Mouse (Mus musculus) midbrain, embryonic 16.5 days (tissue): Measurements from ENCODE around the gene Atp10a. TPM values are rescaled to one million over a fixed set of nuclear protein-coding genes. Genes with fewer than 3 reads are reported as not detected.

Experiments used
- ATAC-seq: fragments of 200-750 bp; cut with Nextera tagmentation; 2 replicates; pipeline ENCODE4 v1.8.0; 2017; ENCODE audit warnings: moderate TSS enrichment
- H3K27ac ChIP-seq: fragments of 300-500 bp; sonication (generic); 2 replicates; pipeline ENCODE4 v1.5.1; 2014; ENCODE audit warnings: mild to moderate bottlenecking, low read length, mixed read lengths
- H3K27me3 ChIP-seq: fragments of 300-500 bp; sonication (generic); 2 replicates; pipeline ENCODE4 v1.6.1; 2014; ENCODE audit warnings: low read depth, low read length, mixed read lengths; ENCODE audit not compliant: control insufficient read depth, insufficient read depth
- H3K36me3 ChIP-seq: fragments of 300-500 bp; sonication (generic); 2 replicates; pipeline ENCODE4 v1.6.1; 2014; ENCODE audit warnings: mild to moderate bottlenecking, low read length, moderate library complexity, mixed read lengths; ENCODE audit not compliant: control insufficient read depth, insufficient read depth
- H3K4me1 ChIP-seq: fragments of 300-500 bp; sonication (generic); 2 replicates; pipeline ENCODE4 v1.6.1; 2014; ENCODE audit warnings: mild to moderate bottlenecking, low read length, mixed read lengths; ENCODE audit not compliant: control insufficient read depth, insufficient read depth
- H3K4me2 ChIP-seq: fragments of 300-500 bp; sonication (generic); 2 replicates; pipeline ENCODE4 v1.6.1; 2014; ENCODE audit warnings: mild to moderate bottlenecking, low read length, mixed read lengths
- H3K4me3 ChIP-seq: fragments of 300-500 bp; sonication (generic); 2 replicates; pipeline ENCODE4 v1.5.1; 2014; ENCODE audit warnings: low read depth, mild to moderate bottlenecking, low read length, moderate library complexity, mixed read lengths
- H3K9ac ChIP-seq: fragments of 300-500 bp; sonication (generic); 2 replicates; pipeline ENCODE4 v1.6.1; 2014; ENCODE audit warnings: low read depth, low read length, mixed read lengths
- H3K9me3 ChIP-seq: fragments of 300-500 bp; sonication (generic); replicated peaks from 2 replicates; pipeline ENCODE4 v1.6.1; 2014; ENCODE audit warnings: mild to moderate bottlenecking, low read length, mixed read lengths; ENCODE audit not compliant: control insufficient read depth, poor library complexity, severe bottlenecking
- WGBS: fragments of 180-500 bp; shearing (Covaris S2); extraction: QIAGEN DNeasy Blood & Tissue Kit; methylation state at CpG from one replicate; pipeline ENCODE4 v1.1.7; 2014; 5-methylcytosine and 5-hydroxymethylcytosine counted together
- polyA plus RNA-seq: library from polyadenylated mRNA; unstranded; fragments of >200 nt; fragmentation: Nextera tagmentation; extraction: Ambion mirVana; gene quantifications from 2 replicates; pipeline ENCODE4 v1.2.1, GENCODE M21; 2015

Atp10a gene
- polyA plus RNA-seq, 1 experiment from 2014 or later, result 1.2 TPM

- WGBS, result 15% methylated on average over 4 of the region's 4 CpGs
- Histone ChIP-seq H3K4me3 (no peak overlapping the region), H3K36me3 (no peaks in the 10 kb centered on the region), H3K27me3 (no peaks in the 10 kb centered on the region), H3K4me2 (no peak overlapping the region), H3K27ac (no peak overlapping the region), H3K9ac (no peak overlapping the region), H3K9me3 (no peaks in the 10 kb centered on the region), H3K4me1 (no peaks in the 10 kb centered on the region)
- ATAC-seq, result no peak
These were observed 211.1 kb downstream of the Atp10a start for GRCm38 (mm10) chr7:58866865-58867614.

- H3K4me2 ChIP-seq, result no peak overlapping the region
- H3K4me1 ChIP-seq, result no peaks in the 10 kb centered on the region
- no peaks in the 10 kb centered on the region for H3K27me3 ChIP-seq
- no peaks in the 10 kb centered on the region for H3K36me3 ChIP-seq
- no peak overlapping the region for H3K27ac ChIP-seq
- no peaks in the 10 kb centered on the region for H3K9me3 ChIP-seq
- no peak for ATAC-seq
- WGBS, result 43% methylated on average over 1 of the region's 1 CpGs
- H3K9ac ChIP-seq, result no peak overlapping the region
- no peak overlapping the region for H3K4me3 ChIP-seq
These were observed 214.7 kb downstream of the Atp10a start for GRCm38 (mm10) chr7:58870661-58871060.

- Histone ChIP-seq H3K4me2 (no peak overlapping the region), H3K4me3 (no peak overlapping the region), H3K27me3 (no peaks in the 10 kb centered on the region), H3K9ac (no peak overlapping the region), H3K36me3 (no peaks in the 10 kb centered on the region), H3K27ac (no peak overlapping the region), H3K9me3 (no peaks in the 10 kb centered on the region), H3K4me1 (no peaks in the 10 kb centered on the region)
- WGBS, result 92% methylated on average over 1 of the region's 1 CpGs
- ATAC-seq, result no peak
These were observed 217.7 kb downstream of the Atp10a start for GRCm38 (mm10) chr7:58873676-58874075.
